ENCODE assay signal across 8 mouse cellular contexts in the genomic region with DNA sequence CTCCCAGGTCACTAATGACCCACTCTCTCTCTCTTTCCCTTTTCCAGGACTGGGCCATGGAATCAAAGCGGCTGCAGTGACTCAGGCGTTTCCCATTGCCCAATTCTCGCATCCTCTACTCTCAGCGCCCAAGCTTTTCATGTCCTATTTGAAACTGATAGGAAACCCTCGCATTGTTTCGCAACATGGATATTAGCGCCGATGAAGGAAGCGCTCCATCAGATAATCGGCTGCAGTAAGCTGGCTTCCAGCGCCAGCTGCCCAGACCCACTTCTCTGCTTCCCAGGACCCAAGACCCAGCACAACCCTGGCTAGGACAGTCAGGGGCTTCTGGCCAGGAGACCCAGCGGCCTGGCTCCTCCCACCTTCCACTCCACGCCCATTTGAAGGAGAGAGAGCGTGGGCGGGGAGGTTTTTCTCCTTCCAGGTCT. TPM values are rescaled to one million over a fixed set of nuclear protein-coding genes. Genes with fewer than 3 reads are reported as not detected.
DNase-seq lines count a peak whose midpoint lies in the region; ATAC-seq and TF ChIP-seq lines count a peak whose summit lies in the region.

No protein-coding gene starts in this region.

- peak; percentile 48 for DNase-seq in MEL (ENCODE audit: low read depth, low spot score)
- DNase-seq in embryo, embryonic 11 days: peak; percentile 54
- peak; percentile 46 for DNase-seq in heart, postnatal 0 days (ENCODE audit: low spot score)
- no peak for DNase-seq in midbrain, postnatal 0 days (ENCODE audit: low spot score)
- no peak for DNase-seq in spleen, postnatal 10 days (ENCODE audit: low spot score in 2 of 2)
- no peak for DNase-seq in gastrocnemius, postnatal 36 days
- no peak for DNase-seq in gastrocnemius, postnatal 4 days (ENCODE audit: low spot score in 2 of 2)

- no peaks in the 10 kb centered on the region for H3K9me3 ChIP-seq in MEL (replicated peaks; ENCODE audit: insufficient read depth, low read length)
- no peaks in the 10 kb centered on the region for H3K9me3 ChIP-seq in heart, postnatal 0 days (replicated peaks; ENCODE audit: control insufficient read depth, low read length)
- H3K9me3 ChIP-seq in limb, embryonic 15.5 days: no peaks in the 10 kb centered on the region
- H3K9me3 ChIP-seq in midbrain, postnatal 0 days (ENCODE audit: low read length): no peaks in the 10 kb centered on the region

- intact Hi-C loops in gastrocnemius, postnatal 36 days (cut with DNase I): no loop called here

- peaks cover 0 to 3% of the 10 kb centered on the region in 2 experiments; a peak in 1 of 4 replicates for H3K36me3 ChIP-seq in MEL (ENCODE audit: control insufficient read depth in 1 of 2, insufficient read depth in 2 of 2, low read length in 2 of 2)
- H3K36me3 ChIP-seq in heart, postnatal 0 days (replicated peaks; ENCODE audit: control insufficient read depth, insufficient read depth, low read length): no peaks in the 10 kb centered on the region
- H3K36me3 ChIP-seq in limb, embryonic 15.5 days: no peaks in the 10 kb centered on the region
- no peaks in the 10 kb centered on the region for H3K36me3 ChIP-seq in midbrain, postnatal 0 days (ENCODE audit: insufficient read depth, low read length)

- no peaks in the 10 kb centered on the region for H3K27me3 ChIP-seq in MEL (ENCODE audit: control insufficient read depth in 1 of 2, insufficient read depth in 2 of 2, low read length in 2 of 2)
- peaks cover 43% of the 10 kb centered on the region for H3K27me3 ChIP-seq in heart, postnatal 0 days (ENCODE audit: control insufficient read depth, insufficient read depth, low read length)
- H3K27me3 ChIP-seq in limb, embryonic 15.5 days: no peaks in the 10 kb centered on the region
- no peaks in the 10 kb centered on the region for H3K27me3 ChIP-seq in midbrain, postnatal 0 days (ENCODE audit: insufficient read depth, low read length)

- H3K4me3 ChIP-seq in MEL (ENCODE audit: control insufficient read depth in 1 of 2, insufficient read depth in 1 of 2, low read depth in 2 of 2, low read length in 2 of 2): peak overlapping the region; percentile 51 to 56
- H3K4me3 ChIP-seq in heart, postnatal 0 days (ENCODE audit: low read depth, low read length): peak overlapping the region; percentile 23
- H3K4me3 ChIP-seq in limb, embryonic 15.5 days: peak overlapping the region; percentile 29
- H3K4me3 ChIP-seq in midbrain, postnatal 0 days (ENCODE audit: low read depth, low read length): peak overlapping the region; percentile 11; the same call in 1 of the 2 replicates

- 20% methylated on average over 15 of the region's 15 CpGs for WGBS in heart, postnatal 0 days
- WGBS in limb, embryonic 15.5 days: 34% methylated on average over 15 of the region's 15 CpGs
- 19% methylated on average over 15 of the region's 15 CpGs for WGBS in midbrain, postnatal 0 days

- no peak for TF ChIP-seq POLR2A in MEL (IDR thresholded peaks at IDR 0.05; ENCODE audit: control insufficient read depth in 1 of 2, insufficient read depth in 1 of 2, low read depth in 1 of 2, low read length in 2 of 2, poor library complexity in 1 of 2)

- no peak for TF ChIP-seq EP300 in MEL (IDR thresholded peaks at IDR 0.05; ENCODE audit: low read depth in 1 of 2, low read length in 2 of 2)
- peak; percentile 59; the same call in 1 of the 2 replicates for TF ChIP-seq EP300 in heart, postnatal 0 days (IDR thresholded peaks at IDR 0.05; ENCODE audit: low read depth)

- peak; percentile 16; the same call in 1 of the 2 replicates for ATAC-seq in heart, postnatal 0 days (ENCODE audit: insufficient read depth, low read depth)
- no peak for ATAC-seq in limb, embryonic 15.5 days (ENCODE audit: insufficient number of reproducible peaks, low FRiP score, low TSS enrichment, low read depth)
- no peak for ATAC-seq in midbrain, postnatal 0 days (ENCODE audit: low FRiP score)

- TF ChIP-seq RAD21 in MEL (IDR thresholded peaks at IDR 0.05; ENCODE audit: low read depth, low read length): no peak; the same call in 1 of the 2 replicates

- H3K9ac ChIP-seq in MEL (ENCODE audit: control insufficient read depth, low read depth, low read length, poor library complexity, severe bottlenecking): peak overlapping the region; percentile 42
- H3K9ac ChIP-seq in heart, postnatal 0 days (replicated peaks; ENCODE audit: low read depth, low read length): no peak overlapping the region
- 0 out of 2 replicates have a peak overlapping the region, but pooled peaks have one; percentile 14 for H3K9ac ChIP-seq in limb, embryonic 15.5 days
- no peak overlapping the region; the same call in 1 of the 2 replicates for H3K9ac ChIP-seq in midbrain, postnatal 0 days (replicated peaks; ENCODE audit: low read length, poor library complexity, severe bottlenecking)

- H3K4me2 ChIP-seq in heart, postnatal 0 days (ENCODE audit: low read depth, low read length): peak overlapping the region; percentile 42
- peak overlapping the region; percentile 44 for H3K4me2 ChIP-seq in limb, embryonic 15.5 days
- H3K4me2 ChIP-seq in midbrain, postnatal 0 days (ENCODE audit: low read depth, low read length, poor library complexity, severe bottlenecking): peak overlapping the region; percentile 45

- no peak for TF ChIP-seq CTCF in MEL (IDR thresholded peaks at IDR 0.05 in 2 of 3, conservative IDR thresholded peaks at IDR 0.05 in 1 of 3; ENCODE audit: control insufficient read depth in 1 of 3, insufficient read depth in 1 of 3, low read depth in 2 of 3, low read length in 3 of 3, poor library complexity in 1 of 3, severe bottlenecking in 1 of 3)
- TF ChIP-seq CTCF in heart, postnatal 0 days (IDR thresholded peaks at IDR 0.05; ENCODE audit: low read depth): no peak
- no peak for TF ChIP-seq CTCF in midbrain, postnatal 0 days (IDR thresholded peaks at IDR 0.05)

- no peaks in the 10 kb centered on the region for H3K79me2 ChIP-seq in MEL (ENCODE audit: control insufficient read depth, insufficient read depth, low read length, poor library complexity)

- H3K27ac ChIP-seq in MEL (ENCODE audit: control insufficient read depth, low read depth, low read length): no peak overlapping the region
- H3K27ac ChIP-seq in heart, postnatal 0 days (ENCODE audit: low read depth): no peak overlapping the region
- no peak overlapping the region for H3K27ac ChIP-seq in limb, embryonic 15.5 days
- no peak overlapping the region for H3K27ac ChIP-seq in midbrain, postnatal 0 days (ENCODE audit: low read depth, low read length)

- H3K4me1 ChIP-seq in MEL (ENCODE audit: control insufficient read depth in 1 of 2, insufficient read depth in 2 of 2, low read length in 2 of 2): peaks cover 0 to 8% of the 10 kb centered on the region in 2 experiments; a peak in 2 of 4 replicates
- H3K4me1 ChIP-seq in heart, postnatal 0 days (ENCODE audit: control insufficient read depth, insufficient read depth): peaks cover 20% of the 10 kb centered on the region
- H3K4me1 ChIP-seq in limb, embryonic 15.5 days: peaks cover 28% of the 10 kb centered on the region
- peaks cover 3% of the 10 kb centered on the region; the same call in 1 of the 2 replicates for H3K4me1 ChIP-seq in midbrain, postnatal 0 days (ENCODE audit: insufficient read depth, low read length)

TF ChIP-seq in MEL, 35 proteins besides CTCF, POLR2A, EP300 and RAD21:
- TF ChIP-seq USF2 (IDR thresholded peaks at IDR 0.05; ENCODE audit: borderline replicate concordance in 1 of 2, insufficient read depth in 1 of 2, low read depth in 1 of 2, low read length in 2 of 2) (no peak), BHLHE40 (IDR thresholded peaks at IDR 0.05; ENCODE audit: borderline replicate concordance, low read depth, low read length) (no peak), GABPA (IDR thresholded peaks at IDR 0.05; ENCODE audit: low read depth, low read length) (no peak), ZNF384 (IDR thresholded peaks at IDR 0.05; ENCODE audit: low read depth, low read length) (no peak), TCF12 (IDR thresholded peaks at IDR 0.05; ENCODE audit: low read depth, low read length) (no peak), NELFE (IDR thresholded peaks at IDR 0.05; ENCODE audit: low read depth, low read length) (no peak), GATA1 (IDR thresholded peaks at IDR 0.05; ENCODE audit: low read depth, low read length) (peak; percentile 55; the same call in 1 of the 2 replicates)

RNA-seq across cellular contexts. Expression of a gene that starts 51.9 kb away (rescaled TPM):
- 284 and 289 TPM in 2 replicates for total RNA-seq in MEL (2012; rRNA removed)
- 100 to 1,000 TPM; 361 to 412 TPM for polyA plus RNA-seq in MEL (2012; ENCODE audit: insufficient read depth in 1 of 2, insufficient read length in 2 of 2, low read depth in 1 of 2, low replicate concordance in 2 of 2, missing spikeins in 1 of 2)
- 120 and 133 TPM in 2 replicates for total RNA-seq in heart, postnatal 0 days (2014; rRNA removed; ENCODE audit: low replicate concordance)
- polyA plus RNA-seq in heart, postnatal 0 days (2015; fragmentation: Nextera tagmentation; extraction: Ambion mirVana): 99.0 and 104 TPM in 2 replicates
- 424 and 437 TPM in 2 replicates for polyA plus RNA-seq in limb, embryonic 15.5 days (2015; fragmentation: Nextera tagmentation; extraction: Ambion mirVana)
- total RNA-seq in midbrain, postnatal 0 days (2014; rRNA removed): 196 and 198 TPM in 2 replicates
- polyA plus RNA-seq in midbrain, postnatal 0 days (2015; fragmentation: Nextera tagmentation; extraction: Ambion mirVana): 252 and 261 TPM in 2 replicates
- total RNA-seq in gastrocnemius, postnatal 36 days (2021): 10 to 100 TPM; 65.2 to 80.5 TPM
- 100 to 1,000 TPM; 101 to 110 TPM for total RNA-seq in gastrocnemius, postnatal 4 days (2021)

RNA-seq across cellular contexts. Expression of a gene that starts 57.5 kb away (rescaled TPM):
- 3.7 and 7.7 TPM in 2 replicates for total RNA-seq in MEL (2012; rRNA removed)
- 10 to 100 TPM in 1 of 2 experiments, not detected in 1; 12.4 TPM for polyA plus RNA-seq in MEL (2012; ENCODE audit: insufficient read depth in 1 of 2, insufficient read length in 2 of 2, low read depth in 1 of 2, low replicate concordance in 2 of 2, missing spikeins in 1 of 2)
- 17.7 and 19.6 TPM in 2 replicates for total RNA-seq in heart, postnatal 0 days (2014; rRNA removed; ENCODE audit: low replicate concordance)
- 13.7 and 16.0 TPM in 2 replicates for polyA plus RNA-seq in heart, postnatal 0 days (2015; fragmentation: Nextera tagmentation; extraction: Ambion mirVana)
- 21.8 and 21.9 TPM in 2 replicates for polyA plus RNA-seq in limb, embryonic 15.5 days (2015; fragmentation: Nextera tagmentation; extraction: Ambion mirVana)
- total RNA-seq in midbrain, postnatal 0 days (2014; rRNA removed): 9.2 and 19.3 TPM in 2 replicates
- 17.2 and 18.5 TPM in 2 replicates for polyA plus RNA-seq in midbrain, postnatal 0 days (2015; fragmentation: Nextera tagmentation; extraction: Ambion mirVana)
- 1 to 10 TPM; 4.2 to 4.3 TPM for total RNA-seq in gastrocnemius, postnatal 36 days (2021)
- total RNA-seq in gastrocnemius, postnatal 4 days (2021): 1 to 10 TPM; 6.2 to 7.9 TPM

Comparison
In these comparisons a context has a peak if more than half of its experiments do, and no peak if none do; other contexts are left out.
1. DNase-seq: peak in MEL (single experiment), embryo, embryonic 11 days (single experiment) and heart, postnatal 0 days (single experiment); none in midbrain, postnatal 0 days (single experiment), spleen, postnatal 10 days (0 of 2), gastrocnemius, postnatal 36 days (0 of 2) and gastrocnemius, postnatal 4 days (0 of 2).
2. H3K9ac ChIP-seq: peak in MEL (single experiment) and limb, embryonic 15.5 days (single experiment); none in heart, postnatal 0 days (single experiment) and midbrain, postnatal 0 days (single experiment).
3. Peak in every context shown above with its lines, with median percentiles within 50 percentile points of each other: H3K4me3 ChIP-seq and H3K4me2 ChIP-seq.